Mouse (Mus musculus): Measurements from ENCODE around the gene Mmachc.

DNA sequence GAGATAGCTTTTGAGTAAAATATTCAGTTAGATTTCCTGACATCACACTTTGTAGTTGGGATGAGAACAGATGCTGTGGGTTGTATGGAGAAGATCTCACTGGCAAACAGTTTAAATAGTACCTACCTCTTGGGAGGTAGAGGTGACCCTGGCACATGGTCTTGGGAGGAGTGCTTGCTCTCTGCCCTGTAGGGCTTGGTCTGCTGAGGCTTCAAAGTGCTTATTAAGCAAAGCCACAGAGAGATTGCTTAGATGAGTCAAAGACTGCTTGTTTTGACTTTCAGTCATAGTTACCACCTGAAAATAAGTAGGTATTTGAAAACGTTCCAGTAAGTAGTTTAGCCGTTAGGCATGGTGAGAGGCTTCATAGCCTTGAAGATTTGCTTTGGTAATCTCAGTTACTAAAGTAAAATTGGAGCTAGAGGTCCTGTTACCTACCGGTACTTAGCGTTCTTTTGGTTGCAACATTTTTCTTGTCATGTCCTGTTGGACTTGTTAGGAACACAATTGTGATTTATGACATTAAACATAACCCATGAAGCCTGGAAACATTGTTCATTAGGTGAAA lies 18.8 kb downstream of the Mmachc start:
- TF ChIP-seq CTCF (IDR thresholded peaks at IDR 0.05; ENCODE audit: borderline replicate concordance, extremely low read depth, insufficient read depth, insufficient read length) (no peak), POLR2A (IDR thresholded peaks at IDR 0.05; ENCODE audit: borderline replicate concordance, extremely low read depth, insufficient read depth, insufficient read length, poor library complexity, severe bottlenecking) (no peak)

All from brain, embryonic 14.5 days (tissue).